Mouse (Mus musculus): ENCODE data around the gene Gm16451.
"Not testable (repeated sequence)": the region's sequence is repeated elsewhere in the genome, so short reads cannot be mapped to it uniquely, and the experiment has no call there.

Gm16451 gene

GRCm38 (mm10) chr7:22118145-22118544 is at the start of gene Gm16451:
Gene Gm16451 (minus strand): TSS chr7:22118245.
- DNase-seq (ENCODE audit: low spot score), result not testable (repeated sequence)

- DNase-seq (ENCODE audit: low spot score), result not testable (repeated sequence)
These were observed 45.9 kb upstream of the Gm16451 start, which contains the start of gene Vmn1r142 for GRCm38 (mm10) chr7:22163935-22164334. Gene Vmn1r142 (minus strand): TSS chr7:22164035.

- DNase-seq (ENCODE audit: low spot score), result not testable (repeated sequence)
These were observed 16.6 kb upstream of the Gm16451 start, which contains the start of gene Gm10666 for GRCm38 (mm10) chr7:22134641-22135040. Gene Gm10666 (minus strand): TSS chr7:22134741.

GRCm38 (mm10) chr7:22068757-22069156 is 49.3 kb downstream of the Gm16451 start, which contains the start of gene Vmn1r139:
Gene Vmn1r139 (plus strand): TSS chr7:22069057.
- not testable (repeated sequence) for DNase-seq (ENCODE audit: low spot score)
